Mouse (Mus musculus): ENCODE data around the gene Itpr3.

- no peak for TF ChIP-seq CTCF (IDR thresholded peaks at IDR 0.05; ENCODE audit: borderline replicate concordance, control insufficient read depth, extremely low read depth, insufficient read depth, low read length, poor library complexity)
- TF ChIP-seq POLR2A (IDR thresholded peaks at IDR 0.05; ENCODE audit: control insufficient read depth, extremely low read depth, insufficient read depth, low read length, poor library complexity): no peak
Observed at GRCm38 (mm10) chr17:27169952-27170695, 113.0 kb downstream of the Itpr3 start.
